7 mouse cellular contexts compared by ENCODE assay signal in the genomic region with DNA sequence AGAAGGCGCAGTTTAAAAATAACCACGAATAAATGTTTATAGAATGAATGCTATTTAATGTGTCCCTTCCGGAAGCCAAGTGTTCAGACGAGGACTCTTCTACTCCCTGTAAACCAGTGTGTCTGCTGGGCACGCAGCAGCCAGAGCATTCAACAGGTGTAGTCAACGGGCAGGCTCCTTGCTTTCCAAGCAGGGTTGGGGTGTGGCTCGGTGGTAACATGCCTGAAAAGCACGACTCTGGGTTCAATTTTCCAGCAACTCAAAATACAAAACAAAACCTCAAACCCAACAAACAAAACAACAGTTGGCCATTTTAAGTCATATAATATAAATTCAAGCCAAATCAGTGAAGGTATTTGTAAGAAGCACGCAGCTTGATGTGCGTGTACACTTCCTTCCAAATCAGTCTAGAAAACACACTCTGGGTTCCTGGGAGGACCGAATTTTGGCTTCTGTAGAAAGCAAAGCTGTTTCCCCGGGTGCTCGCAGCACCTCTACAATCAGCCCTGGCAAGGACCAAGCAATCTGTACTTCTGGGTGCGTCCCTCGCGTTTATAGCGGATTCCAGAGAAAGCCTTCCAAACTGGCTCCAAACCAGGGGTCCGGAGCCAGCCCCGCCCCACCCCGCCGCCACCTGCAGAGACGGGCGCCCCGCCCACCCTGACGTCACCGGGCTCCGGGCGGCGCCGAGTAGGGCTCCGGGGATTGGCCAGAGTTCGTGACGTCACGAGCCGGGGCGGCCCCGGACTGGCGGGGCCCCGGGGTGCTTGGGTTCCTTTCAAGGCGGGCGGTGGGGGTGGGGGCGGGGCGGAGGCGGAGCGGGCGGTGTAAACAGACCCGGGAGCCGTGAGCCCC. TPM values are rescaled to one million over a fixed set of nuclear protein-coding genes. Genes with fewer than 3 reads are reported as not detected.
DNase-seq lines count a peak whose midpoint lies in the region; ATAC-seq lines count a peak whose summit lies in the region.

Gene Mturn (plus strand): TSS at position 734 of the 855 bp plus-strand sequence.

- no peaks in the 10 kb centered on the region for H3K36me3 ChIP-seq in embryonic facial prominence, embryonic 12.5 days
- no peaks in the 10 kb centered on the region for H3K36me3 ChIP-seq in limb, embryonic 13.5 days
- H3K36me3 ChIP-seq in midbrain, embryonic 16.5 days (ENCODE audit: control insufficient read depth, insufficient read depth, low read length), result no peaks in the 10 kb centered on the region

- peak; percentile 100 for DNase-seq in adrenal gland, postnatal 25 days
- peak; percentile 99 for DNase-seq in heart, adult 18-20 months
- DNase-seq in kidney, adult 8-10 months, result peak; percentile 98
- peak; percentile 100 for DNase-seq in spleen, postnatal 10 days (ENCODE audit: low spot score in 2 of 2)

- H3K9me3 ChIP-seq in embryonic facial prominence, embryonic 12.5 days, result no peaks in the 10 kb centered on the region
- no peaks in the 10 kb centered on the region for H3K9me3 ChIP-seq in limb, embryonic 13.5 days
- no peaks in the 10 kb centered on the region for H3K9me3 ChIP-seq in midbrain, embryonic 16.5 days (replicated peaks; ENCODE audit: control insufficient read depth, low read length, poor library complexity, severe bottlenecking)

- H3K4me3 ChIP-seq in embryonic facial prominence, embryonic 12.5 days, result peak within 1 kb of the TSS; percentile 85
- H3K4me3 ChIP-seq in limb, embryonic 13.5 days, result peak within 1 kb of the TSS; percentile 80
- peak within 1 kb of the TSS; percentile 72 for H3K4me3 ChIP-seq in midbrain, embryonic 16.5 days (ENCODE audit: low read depth, low read length)

- H3K27ac ChIP-seq in embryonic facial prominence, embryonic 12.5 days, result no peak within 1 kb of the TSS
- no peak within 1 kb of the TSS for H3K27ac ChIP-seq in limb, embryonic 13.5 days
- peak within 1 kb of the TSS; percentile 72 for H3K27ac ChIP-seq in midbrain, embryonic 16.5 days (ENCODE audit: low read length)

- H3K27me3 ChIP-seq in embryonic facial prominence, embryonic 12.5 days, result peaks cover 27% of the 10 kb centered on the region
- peaks cover 30% of the 10 kb centered on the region for H3K27me3 ChIP-seq in limb, embryonic 13.5 days
- H3K27me3 ChIP-seq in midbrain, embryonic 16.5 days (ENCODE audit: control insufficient read depth, insufficient read depth, low read depth, low read length), result no peaks in the 10 kb centered on the region

- peak within 1 kb of the TSS; percentile 99 for H3K4me2 ChIP-seq in embryonic facial prominence, embryonic 12.5 days (replicated peaks)
- H3K4me2 ChIP-seq in limb, embryonic 13.5 days (replicated peaks), result peak within 1 kb of the TSS; percentile 99
- H3K4me2 ChIP-seq in midbrain, embryonic 16.5 days (ENCODE audit: low read length), result peak within 1 kb of the TSS; percentile 81

- WGBS in embryonic facial prominence, embryonic 12.5 days, result 5% methylated on average over 48 of the region's 48 CpGs
- whole genome bisulfite sequencing in limb, embryonic 13.5 days, result 5% methylated on average over 43 of the region's 48 CpGs
- WGBS in midbrain, embryonic 16.5 days, result 5% methylated on average over 30 of the region's 48 CpGs

- peaks cover 4% of the 10 kb centered on the region; the same call in 1 of the 2 replicates for H3K4me1 ChIP-seq in embryonic facial prominence, embryonic 12.5 days
- H3K4me1 ChIP-seq in limb, embryonic 13.5 days, result peaks cover 16% of the 10 kb centered on the region
- H3K4me1 ChIP-seq in midbrain, embryonic 16.5 days (ENCODE audit: control insufficient read depth, insufficient read depth, low read length), result peaks cover 32% of the 10 kb centered on the region

- peak; percentile 94 for ATAC-seq in embryonic facial prominence, embryonic 12.5 days (ENCODE audit: insufficient number of reproducible peaks, insufficient read depth, low FRiP score, low TSS enrichment)
- ATAC-seq in limb, embryonic 13.5 days (ENCODE audit: low FRiP score, low read depth), result peak; percentile 96
- peak; percentile 95 for ATAC-seq in midbrain, embryonic 16.5 days

- H3K9ac ChIP-seq in embryonic facial prominence, embryonic 12.5 days, result peak within 1 kb of the TSS; percentile 78
- H3K9ac ChIP-seq in limb, embryonic 13.5 days, result peak within 1 kb of the TSS; percentile 78
- H3K9ac ChIP-seq in midbrain, embryonic 16.5 days (ENCODE audit: low read depth, low read length), result peak within 1 kb of the TSS; percentile 75

RNA-seq across cellular contexts. Expression of gene Mturn, which starts in this region (rescaled TPM):
- 13.2 and 20.6 TPM in 2 replicates for total RNA-seq in adrenal gland, postnatal 25 days (2021)
- polyA plus RNA-seq in embryonic facial prominence, embryonic 12.5 days (2016; fragmentation: Nextera tagmentation; extraction: Ambion mirVana), result 15.6 and 16.4 TPM in 2 replicates
- 10 to 100 TPM; 17.0 to 18.4 TPM for total RNA-seq in heart, adult 18-20 months (2021)
- 12.0 and 12.2 TPM in 2 replicates for polyA plus RNA-seq in limb, embryonic 13.5 days (2015; fragmentation: Nextera tagmentation; extraction: Ambion mirVana)
- 123 and 128 TPM in 2 replicates for polyA plus RNA-seq in midbrain, embryonic 16.5 days (2015; fragmentation: Nextera tagmentation; extraction: Ambion mirVana)
